Mouse (Mus musculus): ENCODE data around the gene Med22. TPM values are rescaled to one million over a fixed set of nuclear protein-coding genes. Genes with fewer than 3 reads are reported as not detected.
"Not testable (repeated sequence)": the region's sequence is repeated elsewhere in the genome, so short reads cannot be mapped to it uniquely, and the experiment has no call there.

Gene Med22
- total RNA-seq, 2 experiments from 2014 or later, result 42.5 to 49.2 TPM

- DNase-seq (ENCODE audit: low spot score in 2 of 2), result no peak
Measured at GRCm38 (mm10) chr2:26919684-26920083, 9.2 kb upstream of the Med22 start.

- no peak for DNase-seq (ENCODE audit: low spot score in 2 of 2)
Measured at GRCm38 (mm10) chr2:26916738-26917137, 6.3 kb upstream of the Med22 start.

- peak; percentile 83 to 91 for DNase-seq (ENCODE audit: low spot score in 2 of 2)
Measured at GRCm38 (mm10) chr2:26915927-26916728, 5.7 kb upstream of the Med22 start, which contains the start of the genes Surf2 and Surf1. Gene Surf2 (plus strand): TSS chr2:26916367. Gene Surf1 (minus strand): TSS chr2:26916530.

GRCm38 (mm10) chr2:26914148-26914941, 3.9 kb upstream of the Med22 start:
- DNase-seq (ENCODE audit: low spot score in 2 of 2), result no peak

GRCm38 (mm10) chr2:26913416-26914147, 3.1 kb upstream of the Med22 start:
- no peak for DNase-seq (ENCODE audit: low spot score in 2 of 2)

- DNase-seq (ENCODE audit: low spot score in 2 of 2), result no peak
Measured at GRCm38 (mm10) chr2:26912253-26912770, 1.8 kb upstream of the Med22 start.

GRCm38 (mm10) chr2:26910994-26911765, 703 bp upstream of the Med22 start:
- peak; percentile 39 to 51 for DNase-seq (ENCODE audit: low spot score in 2 of 2)

GRCm38 (mm10) chr2:26909387-26909784, 1.1 kb downstream of the Med22 start:
- no peak for DNase-seq (ENCODE audit: low spot score in 2 of 2)

GRCm38 (mm10) chr2:26908710-26909386, 1.6 kb downstream of the Med22 start:
- DNase-seq (ENCODE audit: low spot score in 2 of 2), result no peak

GRCm38 (mm10) chr2:26907109-26907508, 3.4 kb downstream of the Med22 start:
- no peak for DNase-seq (ENCODE audit: low spot score in 2 of 2)

GRCm38 (mm10) chr2:26906431-26906830, 4.0 kb downstream of the Med22 start:
- no peak for DNase-seq (ENCODE audit: low spot score in 2 of 2)

- no peak for DNase-seq (ENCODE audit: low spot score in 2 of 2)
Measured at GRCm38 (mm10) chr2:26905936-26906335, 4.5 kb downstream of the Med22 start.

- DNase-seq (ENCODE audit: low spot score in 2 of 2), result no peak
Measured at GRCm38 (mm10) chr2:26903311-26903710, 7.2 kb downstream of the Med22 start.

GRCm38 (mm10) chr2:26902467-26903220, 7.8 kb downstream of the Med22 start, which contains the start of gene Surf6:
Gene Surf6 (minus strand): TSS chr2:26902879.
- DNase-seq (ENCODE audit: low spot score in 2 of 2), result peak; percentile 96 to 98

GRCm38 (mm10) chr2:26901834-26902400, 8.6 kb downstream of the Med22 start:
- DNase-seq (ENCODE audit: low spot score in 2 of 2), result no peak

- DNase-seq (ENCODE audit: low spot score in 2 of 2), result no peak
Measured at GRCm38 (mm10) chr2:26900731-26901130, 9.7 kb downstream of the Med22 start.

GRCm38 (mm10) chr2:26895898-26896297, 14.6 kb downstream of the Med22 start:
- no peak for DNase-seq (ENCODE audit: low spot score in 2 of 2)

- not testable (repeated sequence) for DNase-seq (ENCODE audit: low spot score in 2 of 2)
Measured at GRCm38 (mm10) chr2:26886170-26886569, 24.3 kb downstream of the Med22 start.

- DNase-seq (ENCODE audit: low spot score in 2 of 2), result not testable (repeated sequence)
Measured at GRCm38 (mm10) chr2:26885541-26885940, 24.9 kb downstream of the Med22 start.
